Mouse (Mus musculus): ENCODE measurements around the gene Naa16.

The Naa16 gene

DNA sequence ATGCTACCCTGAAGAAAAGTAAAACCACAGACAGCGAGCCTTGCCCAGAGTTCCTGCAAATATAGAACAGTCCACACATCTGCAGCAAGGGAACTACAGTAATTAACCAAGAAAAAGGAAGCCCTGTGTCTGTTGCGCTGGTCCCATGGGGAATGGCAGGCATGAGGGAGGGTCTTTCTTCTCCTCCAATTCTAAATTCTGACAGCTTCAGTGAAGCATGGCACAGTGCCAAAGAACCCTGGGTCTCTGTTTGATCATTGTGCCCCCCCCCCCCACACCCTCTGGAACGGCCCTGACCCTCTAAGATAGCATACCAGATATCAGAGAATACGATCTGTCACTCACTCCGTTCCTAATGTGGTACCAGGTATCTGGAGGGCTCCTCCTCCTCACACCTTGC lies 93.7 kb downstream of the Naa16 start:
- DNase-seq: no peak

DNA sequence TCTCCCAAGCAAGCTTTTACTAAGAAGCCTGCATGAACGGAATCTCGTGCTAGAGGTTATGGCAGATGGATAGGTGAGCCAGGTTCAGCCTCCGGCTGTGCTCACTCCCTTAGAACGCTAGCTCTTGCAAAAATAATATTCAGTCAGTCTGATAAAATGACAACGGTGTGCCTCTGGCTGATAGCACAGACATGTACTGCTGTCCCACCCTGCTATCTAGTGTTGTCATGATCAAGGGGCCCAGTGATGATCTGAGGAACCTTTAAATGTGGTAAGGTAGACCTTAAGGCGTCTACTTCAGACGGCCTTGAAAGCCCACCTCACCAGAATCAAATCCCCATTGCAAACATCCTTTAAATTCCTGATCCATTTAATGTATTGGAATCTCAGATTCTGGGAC lies 94.4 kb downstream of the Naa16 start:
- no peak for DNase-seq

DNA sequence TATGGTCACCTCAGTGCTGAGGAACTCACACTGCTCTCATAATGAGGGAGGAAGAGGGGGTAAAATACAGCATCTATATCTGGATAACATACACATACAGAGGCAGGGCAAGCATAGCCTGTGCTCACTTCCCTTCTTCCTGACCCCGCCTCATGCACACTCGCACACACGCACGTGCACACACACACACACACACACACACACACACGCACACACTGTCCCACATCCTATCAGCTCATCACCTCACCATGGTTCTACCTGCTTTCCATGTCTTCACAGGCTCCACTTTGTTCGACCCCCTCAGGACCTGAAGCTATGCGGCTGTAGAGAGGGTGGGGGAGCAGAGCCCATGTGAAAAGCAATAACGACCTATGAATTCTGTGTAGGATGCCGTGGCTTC lies 95.0 kb downstream of the Naa16 start:
- DNase-seq: no peak

DNA sequence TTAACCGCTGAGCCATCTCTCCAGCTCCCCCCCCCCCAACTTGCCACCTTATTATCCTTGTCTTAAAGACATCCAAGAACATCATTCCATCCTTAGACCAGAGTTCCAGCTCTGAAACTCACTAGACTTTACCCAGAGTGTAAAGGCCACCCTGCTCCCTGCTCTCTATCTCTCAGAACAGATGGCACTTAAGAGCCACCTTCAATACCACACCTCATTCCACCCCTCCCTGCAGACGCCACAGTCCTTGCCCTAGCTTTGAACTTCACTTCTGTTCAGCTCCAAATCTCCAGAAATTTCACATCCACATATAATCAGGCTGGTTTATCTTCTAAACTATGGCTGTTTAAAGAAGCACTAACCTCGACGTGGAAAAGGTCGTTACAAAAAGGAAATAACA lies 95.6 kb downstream of the Naa16 start:
- no peak for DNase-seq

GRCm38 (mm10) chr14:79294051-79294814 lies 96.3 kb downstream of the Naa16 start:
- DNase-seq: no peak

GRCm38 (mm10) chr14:79293119-79293780 lies 97.3 kb downstream of the Naa16 start:
- peak in 1 of 2 experiments; percentile 18 for DNase-seq

- DNase-seq: no peak
These were observed 98.9 kb downstream of the Naa16 start for GRCm38 (mm10) chr14:79291629-79292028.

DNA sequence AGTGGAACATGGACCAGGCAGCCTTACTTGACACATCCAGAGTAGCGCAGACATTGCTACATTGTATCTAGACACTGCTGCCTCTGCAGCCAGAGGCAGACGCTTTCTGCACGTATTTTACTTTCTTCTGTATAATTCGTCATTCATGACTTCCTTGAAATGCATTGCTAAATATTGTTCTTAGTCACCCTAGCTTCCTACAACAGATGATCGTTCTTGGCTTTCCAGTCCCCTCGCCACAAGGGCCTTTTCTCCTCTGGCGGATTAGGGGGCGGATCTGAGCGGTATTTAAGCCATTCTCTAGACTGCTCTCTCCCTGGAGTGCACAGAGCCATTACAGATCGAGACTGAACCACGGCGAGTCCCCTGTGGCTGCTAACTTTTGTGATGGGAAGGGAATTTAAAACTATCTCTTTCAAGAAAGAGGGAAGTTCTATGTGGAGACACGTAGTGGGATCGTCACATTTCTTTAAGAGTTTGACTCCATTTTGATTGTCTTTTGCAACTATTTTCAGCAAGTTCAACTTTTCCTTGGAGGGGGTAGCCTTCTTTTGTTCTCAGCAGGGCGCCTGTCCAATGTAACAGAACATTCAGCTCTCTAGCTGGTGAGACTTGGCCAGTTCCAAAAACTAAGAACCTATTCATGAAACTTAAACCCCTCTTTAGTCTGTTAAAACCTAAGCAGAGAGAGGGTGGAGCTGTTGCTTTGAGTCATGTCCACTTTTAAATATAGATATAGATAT lies 99.7 kb downstream of the Naa16 start:
- no peak for DNase-seq

DNA sequence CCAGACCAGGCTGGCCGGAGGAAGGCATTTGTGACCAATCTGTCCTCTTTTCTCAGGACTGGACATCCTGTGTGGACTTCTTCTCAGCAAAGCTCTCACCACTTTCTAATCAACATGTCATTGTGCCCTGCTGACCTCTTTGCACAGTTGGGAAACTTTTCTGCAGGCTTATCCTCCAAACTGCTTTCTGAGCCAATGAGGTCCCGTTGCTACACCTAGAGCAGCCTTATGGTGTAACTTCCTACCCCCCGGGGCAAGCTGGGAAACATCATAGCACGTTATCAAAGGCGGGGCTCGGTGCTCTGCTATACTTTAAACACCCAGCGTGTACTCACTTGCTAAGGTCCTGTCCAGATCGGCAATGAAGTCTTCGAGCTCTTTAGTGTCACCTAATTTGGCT lies 100.7 kb downstream of the Naa16 start:
- DNase-seq: no peak

- no peak for DNase-seq
These were observed 102.3 kb downstream of the Naa16 start for GRCm38 (mm10) chr14:79288280-79288679.

- no peak for DNase-seq
These were observed 103.2 kb downstream of the Naa16 start for GRCm38 (mm10) chr14:79287251-79287863.

GRCm38 (mm10) chr14:79285549-79285948 lies 105.0 kb downstream of the Naa16 start:
- no peak for DNase-seq

- DNase-seq: no peak
These were observed 106.0 kb downstream of the Naa16 start for GRCm38 (mm10) chr14:79284616-79285015.

DNA sequence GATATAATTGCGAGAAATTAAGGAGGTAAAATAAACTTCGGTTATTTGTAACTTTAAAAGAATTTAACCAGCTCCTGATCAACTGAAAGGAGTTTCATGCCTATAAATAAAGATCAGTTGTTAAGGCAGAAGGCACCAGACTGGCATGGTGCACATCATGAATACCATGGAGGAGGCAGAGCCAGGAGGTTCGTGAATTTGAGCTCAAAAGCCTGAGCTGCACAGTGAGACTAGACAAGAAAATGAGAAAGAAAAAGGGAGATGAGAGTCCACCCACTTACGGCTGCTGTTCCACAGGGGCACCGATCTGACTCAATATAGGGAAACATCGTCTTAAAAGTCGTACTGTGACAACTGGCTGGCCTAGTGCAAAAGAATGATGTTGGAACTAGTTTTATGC lies 106.6 kb downstream of the Naa16 start:
- no peak for DNase-seq

GRCm38 (mm10) chr14:79281894-79282553 lies 108.6 kb downstream of the Naa16 start:
- DNase-seq: no peak

GRCm38 (mm10) chr14:79280456-79280855 lies 110.1 kb downstream of the Naa16 start:
- no peak for DNase-seq

DNA sequence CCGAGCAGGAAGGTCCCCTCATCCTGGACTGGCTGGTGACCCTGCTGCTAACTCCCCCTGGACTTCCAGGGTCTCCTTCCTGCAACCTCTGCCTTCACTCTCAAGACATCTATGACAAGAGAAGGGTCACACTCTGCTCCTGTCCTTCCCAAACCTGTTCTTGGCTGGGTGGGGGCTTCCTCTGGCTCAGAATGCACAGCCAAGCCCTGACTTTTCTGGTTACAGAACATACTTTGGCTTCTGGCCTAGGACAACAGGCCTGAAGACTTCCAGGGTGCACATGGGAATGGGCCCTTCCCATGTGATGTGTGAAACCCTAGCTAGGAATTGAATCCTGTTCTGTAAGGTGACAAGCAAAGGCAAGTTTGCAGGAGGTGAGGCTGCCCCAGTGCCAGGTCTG lies 111.1 kb downstream of the Naa16 start:
- no peak for DNase-seq

DNA sequence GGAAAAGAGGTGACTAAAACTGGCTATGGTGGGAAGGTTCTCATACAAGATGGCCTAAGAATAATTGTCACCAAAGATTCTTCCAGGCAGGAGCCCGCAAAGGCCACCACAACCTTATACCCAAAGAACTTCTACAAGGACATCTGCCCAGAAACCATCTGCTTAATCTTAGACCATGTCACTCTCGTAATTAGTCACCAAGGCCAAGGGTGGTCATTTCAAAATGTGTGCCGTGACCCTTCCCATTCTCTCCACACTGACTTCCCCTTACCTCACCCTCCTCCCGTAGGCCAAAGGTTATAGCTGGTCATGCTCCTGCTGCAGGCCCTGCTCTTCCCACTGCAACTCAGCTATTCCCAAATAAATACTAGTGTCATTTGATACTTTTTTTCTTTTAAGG lies 111.7 kb downstream of the Naa16 start:
- DNase-seq: no peak

GRCm38 (mm10) chr14:79277922-79278321 lies 112.7 kb downstream of the Naa16 start:
- no peak for DNase-seq

GRCm38 (mm10) chr14:79275870-79276395 lies 114.6 kb downstream of the Naa16 start:
- DNase-seq: no peak

- DNase-seq: no peak
These were observed 115.1 kb downstream of the Naa16 start for GRCm38 (mm10) chr14:79275441-79275840.

Measured in cerebellum, adult 18-20 months (tissue).